Comparison of ENCODE assay signal across 9 mouse cellular contexts in genomic region chr1:133742517-133742916, GRCm38 (mm10). TPM values are rescaled to one million over a fixed set of nuclear protein-coding genes. Genes with fewer than 3 reads are reported as not detected.
A peak's percentile ranks its signal among the peaks of the same experiment; 100 is the strongest.
DNase-seq lines count a peak whose midpoint lies in the region; ATAC-seq and TF ChIP-seq lines count a peak whose summit lies in the region.
"Had no signal": no experiment of that assay in that cellular context is flagged by ENCODE, and none has a peak within 500 bp of the region (broad histone marks: within the 10 kb centered on the region; RNA-seq: fewer than 3 reads in every experiment).

No protein-coding gene starts in this region.

- H3K36me3 ChIP-seq in heart, postnatal 0 days (replicated peaks; ENCODE audit: control insufficient read depth, insufficient read depth, low read length) = peaks cover 22% of the 10 kb centered on the region; the same call in 1 of the 2 replicates
- H3K36me3 ChIP-seq in ES-Bruce4 (ENCODE audit: control insufficient read depth, insufficient read depth, low read length, poor library complexity, severe bottlenecking) (no peaks in the 10 kb centered on the region), ES-E14 (ENCODE audit: control insufficient read depth, insufficient read depth, low read length, poor library complexity, severe bottlenecking) (no peaks in the 10 kb centered on the region)
- no peaks in the 10 kb centered on the region for H3K36me3 ChIP-seq in limb, embryonic 10.5 days
- H3K36me3 ChIP-seq: lung, embryonic 15.5 days had no signal

- TF ChIP-seq POLR2A in ES-Bruce4 (IDR thresholded peaks at IDR 0.05; ENCODE audit: insufficient read depth, low read length) = no peak

- H3K9me3 ChIP-seq in heart, postnatal 0 days (replicated peaks; ENCODE audit: control insufficient read depth, low read length) = no peaks in the 10 kb centered on the region
- H3K9me3 ChIP-seq in ES-Bruce4 (replicated peaks; ENCODE audit: control insufficient read depth, insufficient read depth, low read length, poor library complexity, severe bottlenecking) (no peaks in the 10 kb centered on the region), ES-E14 (ENCODE audit: control insufficient read depth, insufficient read depth, low read depth, low read length) (no peaks in the 10 kb centered on the region)
- H3K9me3 ChIP-seq in limb, embryonic 10.5 days (replicated peaks) = no peaks in the 10 kb centered on the region
- H3K9me3 ChIP-seq: lung, embryonic 15.5 days had no signal

- no peak overlapping the region for H3K4me3 ChIP-seq in heart, postnatal 0 days (ENCODE audit: low read depth, low read length)
- H3K4me3 ChIP-seq in ES-Bruce4 (ENCODE audit: low read depth, low read length) (no peak overlapping the region), ES-E14 (ENCODE audit: insufficient read depth in 1 of 2, low read depth in 1 of 2, low read length in 2 of 2, poor library complexity in 1 of 2, severe bottlenecking in 1 of 2) (peak overlapping the region; percentile 1 to 2; a peak in 2 of 4 replicates)
- no peak overlapping the region for H3K4me3 ChIP-seq in limb, embryonic 10.5 days
- H3K4me3 ChIP-seq: lung, embryonic 15.5 days had no signal

- H3K4me2 ChIP-seq in heart, postnatal 0 days (ENCODE audit: low read depth, low read length) = no peak overlapping the region
- H3K4me2 ChIP-seq: lung, embryonic 15.5 days had no signal

- ATAC-seq in heart, postnatal 0 days (ENCODE audit: insufficient read depth, low read depth) = no peak

- no peaks in the 10 kb centered on the region for H3K27me3 ChIP-seq in heart, postnatal 0 days (ENCODE audit: control insufficient read depth, insufficient read depth, low read length)
- H3K27me3 ChIP-seq in ES-Bruce4 (ENCODE audit: control insufficient read depth, insufficient read depth, low read length, poor library complexity, severe bottlenecking) = no peaks in the 10 kb centered on the region
- peaks cover 63% of the 10 kb centered on the region for H3K27me3 ChIP-seq in limb, embryonic 10.5 days (ENCODE audit: low read depth, poor library complexity, severe bottlenecking)
- H3K27me3 ChIP-seq: lung, embryonic 15.5 days had no signal

- H3K27ac ChIP-seq in heart, postnatal 0 days (ENCODE audit: low read depth) = peak overlapping the region; percentile 63
- peak overlapping the region; percentile 55 for H3K27ac ChIP-seq in ES-Bruce4 (ENCODE audit: insufficient read depth, low read length)
- H3K27ac ChIP-seq in ES-E14 (ENCODE audit: insufficient read depth, low read depth, low read length, poor library complexity, severe bottlenecking) = peak overlapping the region; percentile 27; the same call in 1 of the 2 replicates
- H3K27ac ChIP-seq in limb, embryonic 10.5 days = peak overlapping the region; percentile 88
- H3K27ac ChIP-seq: lung, embryonic 15.5 days had no signal

- no peak for TF ChIP-seq CTCF in heart, postnatal 0 days (IDR thresholded peaks at IDR 0.05; ENCODE audit: low read depth)
- TF ChIP-seq CTCF in ES-Bruce4 (IDR thresholded peaks at IDR 0.05; ENCODE audit: low read depth, low read length) = no peak

- no peak for TF ChIP-seq EP300 in heart, postnatal 0 days (IDR thresholded peaks at IDR 0.05; ENCODE audit: low read depth)
- no peak for TF ChIP-seq EP300 in ES-Bruce4 (IDR thresholded peaks at IDR 0.05; ENCODE audit: insufficient read depth, low read depth, low read length)

- in situ Hi-C loops in ES-E14 (cut with MboI; ENCODE audit: low sequenced_read_pairs in 2 of 2, unreplicated experiment in 2 of 2) = no loop called here

- intact Hi-C loops in heart, postnatal 36 days (cut with DNase I) = no loop called here
- intact Hi-C loops in left cerebral cortex, postnatal 10 days (cut with DNase I) = no loop called here

- H3K4me1 ChIP-seq in heart, postnatal 0 days (ENCODE audit: control insufficient read depth, insufficient read depth) = peaks cover 25% of the 10 kb centered on the region
- H3K4me1 ChIP-seq in ES-Bruce4 (ENCODE audit: control insufficient read depth, insufficient read depth, low read length) (peaks cover 12% of the 10 kb centered on the region), ES-E14 (ENCODE audit: control insufficient read depth in 2 of 2, insufficient read depth in 2 of 2, low read length in 2 of 2, poor library complexity in 1 of 2) (peaks cover 1 to 30% of the 10 kb centered on the region in 2 experiments; a peak in 2 of 4 replicates)
- H3K4me1 ChIP-seq in limb, embryonic 10.5 days = peaks cover 59% of the 10 kb centered on the region

- H3K9ac ChIP-seq in heart, postnatal 0 days (replicated peaks; ENCODE audit: low read depth, low read length) = no peak overlapping the region
- H3K9ac ChIP-seq in ES-Bruce4 (ENCODE audit: low read depth, poor library complexity, severe bottlenecking) = peak overlapping the region; percentile 2
- H3K9ac ChIP-seq in ES-E14 (ENCODE audit: insufficient read depth, low read depth, low read length, poor library complexity, severe bottlenecking) = peak overlapping the region; percentile 50; the same call in 1 of the 2 replicates
- H3K9ac ChIP-seq: lung, embryonic 15.5 days had no signal

- WGBS in heart, postnatal 0 days = 64% methylated on average over 8 of the region's 8 CpGs
- 24% methylated on average over 8 of the region's 8 CpGs for WGBS in limb, embryonic 10.5 days

- DNase-seq in heart, postnatal 0 days (ENCODE audit: low spot score) = no peak
- no peak for DNase-seq in heart, postnatal 36 days
- no peak for DNase-seq in ES-E14 (ENCODE audit: low read depth, low spot score)
- peak; percentile 43 for DNase-seq in limb, embryonic 10.5 days (ENCODE audit: low spot score)
- DNase-seq in left cerebral cortex, postnatal 10 days (ENCODE audit: extremely low spot score in 1 of 2, low spot score in 2 of 2) = no peak
- DNase-seq in layer of hippocampus, adult 18-20 months (ENCODE audit: low spot score in 2 of 2) = no peak
- DNase-seq: layer of hippocampus, postnatal 36 days had no signal

TF ChIP-seq in ES-E14, 5 proteins besides CTCF, POLR2A, EP300 and RAD21:
- TF ChIP-seq CHD2 (IDR thresholded peaks at IDR 0.05; ENCODE audit: low read depth, low read length) (no peak), MAFK (IDR thresholded peaks at IDR 0.05; ENCODE audit: insufficient read depth, low read depth, low read length) (no peak), ZNF384 (IDR thresholded peaks at IDR 0.05; ENCODE audit: low read depth, low read length) (no peak), ZC3H11A (IDR thresholded peaks at IDR 0.05; ENCODE audit: borderline replicate concordance, low read depth, low read length) (no peak), HCFC1 (IDR thresholded peaks at IDR 0.05; ENCODE audit: borderline replicate concordance, insufficient read depth, low read length) (no peak)

RNA-seq across cellular contexts. Expression of gene Lax1, which starts 52.6 kb away (rescaled TPM):
- total RNA-seq in heart, postnatal 0 days (2014; rRNA removed; ENCODE audit: low replicate concordance) = 0.15 and 0.35 TPM in 2 replicates
- polyA plus RNA-seq in heart, postnatal 0 days (2015; fragmentation: Nextera tagmentation; extraction: Ambion mirVana) = 0.10 and 0.15 TPM in 2 replicates
- total RNA-seq in heart, postnatal 36 days (2021) = under 1 TPM; 0.22 to 0.33 TPM
- 1.4 and 1.5 TPM in 2 replicates for polyA plus RNA-seq in ES-Bruce4 (2011; ENCODE audit: insufficient read depth, insufficient read length, low read depth, missing spikeins)
- total RNA-seq in ES-E14 (2012; rRNA removed) = 0.90 and 1.4 TPM in 2 replicates
- 0.62 and 0.75 TPM in 2 replicates for polyA plus RNA-seq in limb, embryonic 10.5 days (2016; fragmentation: Nextera tagmentation; extraction: Ambion mirVana)
- under 1 TPM; 0.63 to 0.75 TPM for total RNA-seq in left cerebral cortex, postnatal 10 days (2021)
- not detected for total RNA-seq in layer of hippocampus, adult 18-20 months (2021)
- total RNA-seq: layer of hippocampus, postnatal 36 days had no signal

RNA-seq across cellular contexts. Expression of gene Atp2b4, which starts 58.3 kb away (rescaled TPM):
- total RNA-seq in heart, postnatal 0 days (2014; rRNA removed; ENCODE audit: low replicate concordance) = 27.8 and 34.5 TPM in 2 replicates
- polyA plus RNA-seq in heart, postnatal 0 days (2015; fragmentation: Nextera tagmentation; extraction: Ambion mirVana) = 3.9 and 5.0 TPM in 2 replicates
- total RNA-seq in heart, postnatal 36 days (2021) = 10 to 100 TPM; 19.5 to 23.7 TPM
- polyA plus RNA-seq in ES-Bruce4 (2011; ENCODE audit: insufficient read depth, insufficient read length, low read depth, missing spikeins) = 16.1 and 19.4 TPM in 2 replicates
- 9.8 and 16.1 TPM in 2 replicates for total RNA-seq in ES-E14 (2012; rRNA removed)
- polyA plus RNA-seq in limb, embryonic 10.5 days (2016; fragmentation: Nextera tagmentation; extraction: Ambion mirVana) = 2.5 and 3.5 TPM in 2 replicates
- total RNA-seq in left cerebral cortex, postnatal 10 days (2021) = 100 to 1,000 TPM; 257 to 273 TPM
- 100 to 1,000 TPM in 1 of 2 experiments, 10 to 100 TPM in 1; 70.4 to 100 TPM for total RNA-seq in layer of hippocampus, adult 18-20 months (2021)

Comparison
In these comparisons a context has a peak if more than half of its experiments do, and no peak if none do; other contexts are left out.
1. H3K27ac ChIP-seq: peak in every context shown above with its lines; median percentile 88 in limb, embryonic 10.5 days; 63 in heart, postnatal 0 days; 55 in ES-Bruce4; 27 in ES-E14.
2. H3K4me3 ChIP-seq: peak in ES-E14 (2 of 2); none in heart, postnatal 0 days (single experiment), ES-Bruce4 (single experiment) and limb, embryonic 10.5 days (single experiment).